Mouse (Mus musculus) testis, adult 2 months (tissue): ENCODE measurements at regions not wholly inside any gene's neighbourhood (a gene's known extent, or its start where the extent isn't known, plus 50 kb on each side); places are given as distances from the start of the nearest gene placed in this dataset.
"Not testable (repeated sequence)": the region's sequence is repeated elsewhere in the genome, so short reads cannot be mapped to it uniquely, and the experiment has no call there.

Experiments
- CTCF ChIP-seq: fragments of 200-500 bp; IDR thresholded peaks from 2 replicates; pipeline ENCODE4 v1.5.1; 2012; ENCODE audit warnings: low read depth, mild to moderate bottlenecking, inconsistent platforms, low read length, moderate library complexity; ENCODE audit not compliant: control insufficient read depth, insufficient read depth, insufficient replicate concordance
- POLR2A ChIP-seq: fragments of 200-500 bp; IDR thresholded peaks from 2 replicates; pipeline ENCODE4 v1.6.1; 2012; ENCODE audit warnings: low read depth, mild to moderate bottlenecking, inconsistent platforms, low read length, moderate library complexity; ENCODE audit not compliant: control insufficient read depth

- TF ChIP-seq CTCF = peak; percentile 17; the same call in 1 of the 2 replicates
- TF ChIP-seq POLR2A = not testable (repeated sequence)
These were observed 130.9 kb upstream of the Zfp808 start for GRCm38 (mm10) chr13:61998803-61999202.
